Mouse (Mus musculus): ENCODE measurements around the gene Pygm.

Pygm gene

DNA sequence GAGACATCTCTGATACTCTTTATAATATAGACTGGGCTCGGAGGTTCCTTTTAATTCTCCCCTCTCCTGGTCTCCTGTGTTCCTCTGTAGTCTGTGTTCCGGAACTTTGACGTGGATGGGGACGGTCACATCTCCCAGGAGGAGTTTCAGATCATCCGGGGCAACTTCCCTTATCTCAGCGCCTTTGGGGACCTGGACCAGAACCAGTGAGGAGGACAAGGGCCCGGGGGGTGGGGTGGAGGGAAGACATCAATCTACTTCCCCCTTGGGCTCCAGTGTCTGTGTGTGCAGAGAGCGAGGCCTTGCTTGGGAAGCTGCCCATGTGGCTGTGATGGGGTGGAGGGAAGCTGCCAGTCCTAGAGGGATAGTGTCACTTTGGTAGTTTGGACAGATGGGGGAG is 24.6 kb downstream of the Pygm start:
- no peak for DNase-seq (ENCODE audit: low read depth, low spot score)

DNA sequence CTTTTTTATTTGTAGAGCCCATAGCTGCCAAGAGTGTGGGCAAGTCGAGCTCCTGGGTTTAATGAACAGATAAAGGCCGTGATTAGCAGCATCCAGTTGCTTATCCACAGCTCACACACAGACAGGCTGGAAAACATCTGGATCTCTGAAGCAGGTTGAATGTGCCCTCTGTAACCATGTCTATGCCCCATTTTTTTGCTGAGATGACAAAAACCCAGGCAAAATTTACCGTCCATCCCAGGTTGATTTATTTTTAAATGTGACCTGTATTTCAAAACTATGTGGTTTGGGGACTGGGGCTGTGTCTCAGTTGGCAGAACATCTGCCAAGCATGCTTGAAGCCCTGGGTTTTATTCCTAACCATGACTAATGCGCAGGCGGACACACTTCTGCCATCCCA is 25.0 kb downstream of the Pygm start:
- DNase-seq (ENCODE audit: low read depth, low spot score): no peak

DNA sequence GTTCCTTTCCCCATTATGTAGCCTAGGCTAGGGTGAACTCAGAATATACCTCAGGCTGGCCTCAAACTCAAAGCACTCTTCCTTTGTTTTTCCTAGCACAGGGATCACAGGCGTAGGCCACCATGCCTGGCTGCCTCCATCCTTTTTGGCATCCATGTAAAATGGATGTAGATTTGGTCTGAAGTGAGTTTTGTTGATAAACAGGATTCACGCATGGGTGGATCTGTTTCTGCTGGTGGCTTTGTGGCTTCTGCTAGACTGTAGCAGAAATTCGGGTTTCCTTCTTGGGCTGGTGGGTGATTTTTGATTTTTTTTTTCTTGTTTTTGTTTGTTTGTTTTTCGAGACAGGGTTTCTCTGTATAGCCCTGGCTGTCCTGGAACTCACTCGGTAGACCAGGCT is 25.7 kb downstream of the Pygm start:
- no peak for DNase-seq (ENCODE audit: low read depth, low spot score)

DNA sequence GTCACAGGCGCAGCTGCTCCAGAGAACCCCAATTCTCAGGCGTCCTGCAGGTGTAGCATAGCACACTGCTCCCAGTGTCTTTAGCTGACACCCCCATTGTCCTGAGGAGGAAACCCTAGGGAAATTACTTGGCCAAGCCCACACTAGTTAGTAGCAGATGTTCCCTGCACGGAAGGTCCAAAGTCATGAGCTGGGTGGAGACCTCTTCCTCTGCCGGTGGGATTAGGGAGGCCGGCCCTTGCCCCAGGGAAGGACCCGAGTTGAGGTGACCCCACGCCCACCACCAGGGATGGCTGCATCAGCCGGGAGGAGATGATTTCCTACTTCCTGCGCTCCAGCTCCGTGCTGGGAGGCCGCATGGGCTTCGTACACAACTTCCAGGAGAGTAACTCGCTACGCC is 28.6 kb downstream of the Pygm start:
- peak; percentile 62 for DNase-seq (ENCODE audit: low read depth, low spot score)

DNA sequence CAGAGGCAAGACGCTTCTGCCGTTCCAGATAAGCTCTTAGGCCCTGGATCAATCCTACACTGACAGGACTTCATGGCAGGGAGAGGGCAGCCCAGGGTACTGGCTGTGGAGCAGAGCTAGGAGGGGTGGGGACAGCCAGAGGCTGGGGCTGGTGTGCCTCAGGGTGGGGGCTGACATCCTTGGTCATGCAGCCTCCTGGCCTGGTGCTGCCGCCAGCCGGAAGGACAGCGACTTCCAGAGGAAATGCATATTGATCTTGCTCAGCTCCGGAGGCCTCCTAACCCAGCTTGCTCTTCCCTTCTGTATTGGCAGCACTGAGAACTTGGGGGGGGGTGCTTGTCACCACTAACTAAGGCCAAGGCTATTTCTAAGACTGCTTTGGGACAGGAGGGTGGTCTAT is 31.3 kb downstream of the Pygm start:
- DNase-seq (ENCODE audit: low read depth, low spot score): no peak

DNA sequence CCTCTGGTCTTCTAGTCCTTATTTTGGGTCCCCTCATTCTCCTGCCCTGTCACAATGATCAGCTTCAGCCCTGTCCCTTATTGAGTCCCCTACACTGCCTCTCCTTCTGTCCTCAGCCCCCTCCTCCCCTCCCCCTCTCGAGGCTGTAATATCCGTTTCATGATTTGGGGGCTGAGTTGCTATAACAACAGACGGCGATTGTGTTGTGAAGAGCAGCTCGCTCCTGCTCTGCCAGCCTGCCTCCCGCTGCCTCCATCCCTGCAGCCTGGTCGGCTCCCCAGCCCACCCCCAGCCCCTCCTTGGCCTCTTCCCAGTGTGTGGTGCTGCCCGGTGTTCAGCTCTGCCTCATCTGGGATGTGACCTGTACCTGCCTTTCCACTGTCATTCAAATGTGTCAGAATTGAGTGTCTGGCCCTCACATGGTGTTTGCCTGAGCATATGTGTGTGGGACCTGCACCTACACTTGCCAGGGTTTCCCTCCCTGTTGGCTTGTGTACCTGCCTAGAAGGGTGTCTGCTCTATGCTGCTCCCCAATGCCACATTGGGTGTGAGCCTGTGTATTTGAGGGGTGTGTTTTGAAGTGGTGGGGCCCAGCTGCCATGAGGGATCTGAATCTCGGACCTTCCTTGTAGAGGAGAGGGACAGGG is 32.0 kb downstream of the Pygm start:
- DNase-seq (ENCODE audit: low read depth, low spot score): peak; percentile 63

DNA sequence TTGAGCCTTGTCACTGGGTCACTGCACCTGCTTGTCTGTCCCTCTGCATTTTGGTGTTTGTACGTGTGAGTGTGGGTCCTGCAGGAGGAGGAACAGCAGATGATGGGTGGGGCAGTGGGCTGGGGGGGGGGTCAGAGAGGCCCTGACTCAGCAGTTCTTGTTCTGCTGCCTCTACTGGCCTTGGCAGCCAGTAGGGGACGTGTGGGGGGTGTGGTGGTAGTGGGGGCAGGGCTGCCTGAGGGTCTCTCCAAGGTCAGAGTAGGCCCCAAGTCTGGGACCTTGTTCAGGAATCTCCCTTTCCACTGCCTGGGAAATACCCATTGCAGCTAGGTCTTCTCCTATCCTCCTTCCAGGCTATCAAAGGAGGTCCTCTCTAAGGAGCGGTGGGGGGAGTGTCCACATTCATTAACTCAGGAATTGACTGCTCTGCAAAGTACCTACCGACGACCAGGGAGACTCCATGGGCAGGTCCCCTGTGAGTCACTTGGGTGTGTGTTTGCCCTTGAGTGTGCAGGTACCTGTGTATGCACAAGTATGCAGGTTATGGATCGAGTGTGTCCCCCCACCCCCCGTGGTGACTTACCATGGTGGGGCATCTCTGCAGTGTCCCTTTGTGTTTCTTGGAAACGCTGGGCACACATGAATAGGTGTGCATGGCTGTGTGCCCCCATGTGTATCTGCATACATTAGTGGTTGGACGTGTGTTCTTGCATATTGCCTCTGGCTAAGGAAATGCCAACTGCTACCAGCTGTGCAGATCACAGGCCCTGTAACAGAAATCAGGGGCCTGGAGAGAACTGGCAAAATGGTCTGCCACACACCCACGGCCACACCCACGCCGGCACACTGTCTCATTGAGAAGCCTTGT is 32.9 kb downstream of the Pygm start:
- peak; percentile 81 for DNase-seq (ENCODE audit: low read depth, low spot score)

DNA sequence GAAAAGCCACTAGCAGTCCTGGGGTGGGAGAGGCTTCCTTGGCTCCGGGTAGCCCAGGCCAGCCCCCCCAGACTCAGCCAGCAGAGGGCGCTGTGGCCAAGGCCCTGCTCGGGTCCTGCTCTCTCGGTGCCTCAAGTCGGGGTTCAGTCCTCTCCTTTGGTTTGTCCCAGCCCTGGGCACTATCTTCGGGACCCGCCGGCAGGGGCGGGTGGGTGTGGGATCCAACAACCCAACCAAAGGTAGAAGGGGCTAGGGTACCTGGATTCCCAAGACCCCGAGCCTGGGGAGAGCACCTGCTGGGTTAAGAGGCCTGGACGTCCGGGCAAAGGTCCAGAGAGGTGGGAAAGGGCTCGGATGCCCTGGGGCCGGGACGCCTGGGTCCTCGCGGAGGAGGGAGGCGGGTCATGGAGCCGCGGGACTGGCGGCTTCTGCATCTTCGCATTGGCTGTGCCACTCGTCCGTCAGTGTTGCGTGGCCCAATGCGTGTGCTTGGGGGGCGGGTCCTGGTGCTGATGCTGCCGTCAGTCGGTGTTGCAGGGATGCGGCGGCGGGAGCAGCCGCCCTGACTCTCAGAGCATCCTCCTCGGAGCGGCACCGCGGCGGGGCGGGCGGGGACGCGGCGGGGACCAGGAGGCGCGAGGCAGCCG is 34.2 kb downstream of the Pygm start, which contains the start of gene Nrxn2:
TSS of gene Nrxn2 (plus strand) at position 499 of the 647 bp plus-strand sequence.
- DNase-seq (ENCODE audit: low read depth, low spot score): peak; percentile 93

DNA sequence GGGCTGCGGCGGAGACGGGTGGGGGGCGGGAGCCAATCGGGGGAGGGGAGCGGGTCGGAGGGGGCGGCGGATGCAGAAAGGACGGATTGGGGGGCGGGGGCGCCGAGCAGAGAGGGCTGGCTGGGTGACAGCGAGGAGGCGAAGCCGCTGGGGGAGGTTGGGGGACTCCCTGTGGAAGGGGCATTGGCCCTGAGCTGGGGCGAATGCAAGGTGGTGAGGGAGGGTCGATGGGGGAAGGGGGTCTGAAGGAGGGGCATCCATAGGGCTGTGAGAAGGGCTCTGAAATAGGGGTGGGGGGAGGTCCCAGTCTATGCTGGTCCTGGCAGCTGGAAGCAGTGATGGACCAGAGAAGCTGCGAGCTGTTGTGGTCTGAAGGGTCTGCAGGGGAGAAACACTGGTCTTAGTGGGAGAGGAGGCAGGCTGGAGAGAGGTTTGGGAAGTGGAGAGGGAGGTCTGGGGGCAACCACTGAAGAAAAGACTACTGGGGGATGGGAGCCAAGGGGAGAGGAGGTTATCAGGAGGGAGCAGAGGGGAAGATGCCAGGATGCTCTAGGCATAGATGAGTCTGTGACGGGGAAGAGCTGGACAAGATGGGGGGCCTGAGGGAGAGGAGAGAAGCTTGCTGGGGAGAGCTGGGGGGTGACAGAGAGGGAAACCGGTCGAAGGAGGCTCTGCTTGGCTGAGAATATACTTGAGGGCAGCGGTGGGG is 34.9 kb downstream of the Pygm start:
- no peak for DNase-seq (ENCODE audit: low read depth, low spot score)

DNA sequence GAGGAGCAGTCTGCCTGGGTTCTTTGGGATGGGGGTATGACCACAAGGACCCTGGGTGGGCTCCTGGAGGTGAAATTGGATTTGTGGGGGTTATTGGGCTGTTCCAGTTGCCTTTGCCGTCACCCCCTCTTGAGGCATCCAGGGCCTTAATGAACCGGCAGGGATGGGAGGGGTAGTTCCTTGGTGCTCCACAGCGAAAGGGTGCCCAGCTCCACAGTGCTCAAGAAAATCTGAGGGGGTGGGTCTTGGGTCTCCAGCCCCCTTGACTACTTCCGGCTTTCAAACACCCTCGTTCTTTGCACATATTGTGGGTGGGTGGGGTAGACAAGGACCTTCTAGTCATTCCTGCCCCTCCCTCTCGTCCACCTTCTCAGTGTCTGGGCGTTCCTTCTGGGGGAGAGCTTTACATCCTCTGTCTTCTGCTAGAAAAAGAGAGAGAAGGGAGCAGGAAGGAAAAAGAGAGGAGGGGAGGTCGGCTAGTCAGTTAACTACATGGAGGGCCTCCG is 35.7 kb downstream of the Pygm start:
- DNase-seq (ENCODE audit: low read depth, low spot score): no peak

DNA sequence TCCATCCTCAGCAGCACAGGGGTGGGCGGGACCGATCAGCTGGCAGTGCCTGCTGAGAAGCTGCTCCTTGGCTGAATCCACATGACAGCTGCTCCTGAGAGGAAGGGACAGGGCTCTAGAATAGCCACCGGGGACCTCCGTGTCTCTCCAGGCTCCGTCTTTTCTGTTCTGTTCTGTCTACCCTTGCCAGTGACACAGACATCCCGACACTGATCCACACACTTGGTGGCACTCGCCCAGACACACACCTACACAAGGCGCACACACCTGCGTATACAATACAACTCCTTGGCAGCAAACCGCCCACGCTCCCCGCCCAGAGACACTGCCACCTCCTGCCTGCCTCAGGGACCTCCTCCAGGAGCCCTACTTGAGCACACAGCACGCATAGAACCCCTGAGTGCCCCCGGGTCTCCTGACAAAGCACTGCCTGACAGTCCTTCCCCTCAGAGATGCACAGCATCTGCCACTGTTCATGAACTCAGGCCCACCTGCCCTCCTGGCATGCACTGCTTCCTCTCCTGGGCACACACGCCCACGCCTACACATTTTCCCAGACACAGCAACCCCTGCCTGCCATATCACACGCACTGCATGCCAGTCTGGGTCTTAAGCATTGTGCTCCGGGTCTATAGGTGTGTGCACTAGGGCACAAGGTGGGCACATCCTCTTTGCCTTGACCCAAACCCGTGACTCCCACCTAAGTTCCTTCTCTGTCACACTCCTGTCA is 36.4 kb downstream of the Pygm start:
- DNase-seq (ENCODE audit: low read depth, low spot score): no peak

DNA sequence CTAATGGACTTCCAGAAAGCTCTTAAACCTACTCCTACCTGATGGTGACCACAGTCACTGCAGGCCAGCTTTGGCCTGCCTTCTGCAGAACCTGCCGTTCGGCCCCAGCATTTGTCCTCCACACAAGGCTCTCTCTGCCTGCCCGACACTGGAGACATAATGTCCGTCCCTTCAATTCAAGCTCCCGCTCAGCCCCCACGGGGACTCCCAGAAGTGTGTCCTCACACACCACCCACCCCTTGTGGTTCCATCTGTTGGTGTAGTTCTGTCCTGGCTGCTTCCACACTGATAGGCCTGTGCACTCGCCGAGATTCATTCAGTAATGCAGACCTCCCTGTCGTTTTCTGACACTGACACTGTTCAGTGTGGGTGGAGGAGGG is 37.0 kb downstream of the Pygm start:
- no peak for DNase-seq (ENCODE audit: low read depth, low spot score)

DNA sequence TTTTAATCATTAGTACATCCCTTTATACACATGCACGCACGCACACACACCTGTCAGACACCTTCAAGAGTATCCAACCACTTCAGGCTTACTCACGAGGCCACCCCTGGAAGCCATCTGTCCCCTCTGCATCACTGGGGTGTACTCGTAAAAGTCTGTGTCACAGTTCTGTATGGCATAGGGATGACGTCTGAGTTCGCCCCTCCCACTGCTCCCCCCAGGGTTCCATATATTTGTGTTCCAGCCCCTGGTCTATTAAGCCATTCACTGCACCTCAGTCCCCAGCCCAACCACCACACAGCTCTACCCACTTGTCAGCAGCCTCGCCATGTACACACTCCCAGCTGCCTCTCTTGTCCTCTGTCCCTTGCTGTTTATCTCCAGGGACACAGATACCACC is 37.8 kb downstream of the Pygm start:
- DNase-seq (ENCODE audit: low read depth, low spot score): no peak

DNA sequence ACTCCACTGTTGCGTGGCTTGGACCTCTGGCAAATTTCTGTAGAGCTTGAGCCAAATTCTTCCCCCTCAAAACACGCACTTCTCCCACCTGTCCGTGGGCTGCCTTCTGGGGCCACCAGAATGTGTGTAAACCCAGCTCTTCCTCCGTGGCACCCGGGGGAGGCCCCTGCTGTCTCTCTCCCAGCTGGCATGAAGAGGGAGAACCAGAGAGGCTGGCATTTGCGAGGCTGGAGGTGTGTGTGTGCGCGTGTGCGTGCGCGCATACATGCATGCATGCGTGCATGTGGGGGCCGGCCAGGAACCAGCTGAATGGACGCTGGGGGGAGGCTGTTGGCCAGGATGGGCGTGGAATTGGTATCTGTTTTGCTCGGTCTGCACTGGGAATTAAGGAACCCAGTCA is 39.0 kb downstream of the Pygm start:
- no peak for DNase-seq (ENCODE audit: low read depth, low spot score)

DNA sequence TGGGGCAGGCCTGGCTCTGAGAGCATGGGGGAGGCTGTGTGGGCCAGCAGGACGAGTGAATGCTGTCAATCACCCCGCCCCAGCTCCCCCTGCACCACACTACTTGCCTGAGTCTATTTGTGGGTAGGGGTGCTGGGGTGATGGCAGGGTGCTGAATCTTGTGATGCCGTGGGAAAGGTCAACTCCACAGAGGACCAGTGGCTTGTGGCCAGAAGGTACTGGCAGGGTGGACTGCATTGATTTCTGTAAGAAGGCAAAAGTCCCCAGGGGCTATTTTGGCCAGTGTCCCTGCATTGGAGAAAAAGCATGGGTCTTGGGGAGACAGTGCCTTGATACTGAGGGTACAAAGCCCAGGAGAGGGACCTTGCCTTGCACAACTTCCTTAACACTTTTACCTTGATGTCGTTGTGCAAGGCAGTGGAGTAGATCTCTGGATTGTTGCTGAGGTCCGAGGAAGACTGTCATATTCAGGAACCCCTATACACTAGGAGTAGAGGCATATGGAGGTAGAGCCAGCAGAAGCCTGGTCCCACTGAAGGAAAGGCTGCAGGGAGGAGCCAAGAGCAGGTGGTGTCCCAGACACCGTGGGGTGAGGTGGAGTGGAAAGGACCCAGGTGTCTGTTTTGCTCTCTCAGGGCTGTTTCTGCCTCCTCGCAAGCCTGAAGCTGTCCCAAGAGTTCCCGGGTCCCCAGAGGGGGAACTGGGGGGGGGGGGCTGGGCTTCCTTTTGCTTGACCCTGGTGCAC is 40.1 kb downstream of the Pygm start:
- no peak for DNase-seq (ENCODE audit: low read depth, low spot score)

DNA sequence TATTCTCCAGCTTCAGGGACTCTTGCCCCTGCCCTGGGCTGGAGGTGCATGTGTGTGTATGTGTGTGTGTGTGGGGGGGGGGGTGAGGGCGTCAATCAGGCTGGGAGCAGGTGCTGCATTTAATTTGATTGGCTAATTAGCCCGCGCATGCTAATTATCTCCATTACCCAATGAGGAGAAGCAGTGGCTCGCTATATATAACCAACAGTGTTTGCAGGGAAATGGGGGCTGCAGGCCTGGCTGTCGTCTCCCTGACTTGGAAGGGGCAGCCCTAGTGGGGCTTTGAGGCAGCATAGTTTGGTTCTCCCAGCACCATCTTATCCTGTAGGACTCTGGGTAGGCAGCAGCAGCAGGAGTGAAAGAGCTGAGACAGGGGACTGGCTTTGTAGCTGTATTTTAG is 41.4 kb downstream of the Pygm start:
- no peak for DNase-seq (ENCODE audit: low read depth, low spot score)

DNA sequence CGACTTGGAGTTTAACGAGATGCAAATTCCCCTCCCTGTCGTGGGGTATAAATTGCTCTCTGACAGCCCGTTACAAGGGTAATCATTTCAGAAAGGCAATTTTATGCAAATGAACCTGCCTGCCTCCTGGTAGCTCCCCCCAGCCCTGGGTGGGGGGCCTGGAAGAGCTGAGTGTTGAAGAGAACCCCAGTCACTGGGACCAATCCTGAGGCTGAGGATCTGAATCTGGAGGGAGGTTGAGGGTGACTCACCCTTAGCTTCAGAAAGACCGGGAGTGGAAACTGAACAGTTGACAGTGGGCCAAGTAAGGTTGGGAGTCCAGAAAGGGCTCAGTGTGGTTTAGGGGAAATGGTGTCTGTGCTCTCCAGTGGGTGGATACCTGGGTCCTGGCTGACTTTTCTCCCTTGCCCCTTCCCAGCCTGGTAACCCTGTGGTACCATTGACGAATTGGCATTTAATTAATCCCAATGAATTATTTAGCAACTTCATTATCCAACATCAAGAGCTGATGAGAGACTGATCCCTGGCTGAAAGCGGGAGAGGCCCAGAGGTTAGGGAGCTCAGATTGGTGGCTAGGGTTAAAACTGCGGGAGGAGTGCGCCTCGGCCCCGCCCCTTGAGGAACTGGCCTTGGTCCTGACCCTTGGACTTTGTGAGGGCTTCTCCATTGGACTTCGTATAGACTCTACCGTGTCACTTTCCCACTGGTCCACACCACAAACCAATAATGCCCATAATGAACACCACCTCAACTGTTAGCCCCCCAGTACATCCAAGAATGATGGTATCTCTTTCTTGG is 42.7 kb downstream of the Pygm start:
- peak; percentile 82 for DNase-seq (ENCODE audit: low read depth, low spot score)

DNA sequence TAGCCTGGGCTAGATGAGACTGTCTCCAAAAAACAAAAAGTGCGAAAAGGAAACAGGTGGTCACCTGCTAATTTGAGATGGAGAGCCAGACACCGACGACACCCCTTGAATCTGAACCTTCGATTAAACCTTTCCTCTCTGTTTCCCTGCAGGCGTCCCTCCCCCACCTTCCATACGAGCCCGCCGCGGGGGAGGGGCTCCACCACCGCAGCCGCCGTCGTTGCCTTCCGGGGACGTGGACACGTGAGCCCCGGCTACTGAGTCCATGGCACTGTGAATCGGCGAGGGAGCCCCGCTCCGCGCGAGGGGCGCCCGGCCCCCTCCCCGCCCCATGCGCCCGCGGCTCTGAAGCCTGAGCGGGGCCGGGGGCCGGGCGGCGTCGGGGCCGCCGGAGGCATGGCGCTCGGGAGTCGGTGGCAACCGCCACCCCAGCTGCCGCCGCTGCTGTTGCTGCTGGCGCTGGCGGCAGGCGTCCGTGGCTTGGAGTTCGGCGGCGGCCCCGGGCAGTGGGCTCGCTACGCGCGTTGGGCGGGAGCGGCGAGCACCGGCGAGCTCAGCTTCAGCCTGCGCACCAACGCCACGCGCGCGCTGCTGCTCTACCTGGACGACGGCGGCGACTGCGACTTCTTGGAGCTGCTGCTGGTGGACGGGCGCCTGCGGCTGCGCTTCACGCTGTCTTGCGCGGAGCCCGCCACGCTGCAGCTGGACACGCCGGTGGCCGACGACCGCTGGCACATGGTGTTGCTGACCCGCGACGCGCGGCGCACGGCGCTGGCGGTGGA is 43.6 kb downstream of the Pygm start:
- DNase-seq (ENCODE audit: low read depth, low spot score): no peak
